Mouse (Mus musculus): ENCODE measurements around the gene Erh. TPM values are rescaled to one million over a fixed set of nuclear protein-coding genes. Genes with fewer than 3 reads are reported as not detected.

Erh gene
- polyA plus RNA-seq, 1 experiment: 101 TPM

GRCm38 (mm10) chr12:80615371-80616257 lies 28.5 kb downstream of the Erh start:
- H3K36me3 ChIP-seq (ENCODE audit: control insufficient read depth, insufficient read depth, low read length): no peaks in the 10 kb centered on the region
- no peaks in the 10 kb centered on the region for H3K27me3 ChIP-seq (ENCODE audit: control insufficient read depth, insufficient read depth, low read length)
- H3K27ac ChIP-seq (ENCODE audit: control insufficient read depth, insufficient read depth, low read depth, low read length): no peak overlapping the region
- H3K4me3 ChIP-seq (ENCODE audit: control insufficient read depth, low read depth, low read length): no peak overlapping the region
- H3K4me1 ChIP-seq (ENCODE audit: control insufficient read depth, insufficient read depth, low read length): no peaks in the 10 kb centered on the region
- TF ChIP-seq CTCF (IDR thresholded peaks at IDR 0.05; ENCODE audit: control insufficient read depth, insufficient read depth, insufficient replicate concordance, low read depth, low read length) (no peak), POLR2A (IDR thresholded peaks at IDR 0.05; ENCODE audit: control insufficient read depth, low read depth, low read length) (no peak)

DNA sequence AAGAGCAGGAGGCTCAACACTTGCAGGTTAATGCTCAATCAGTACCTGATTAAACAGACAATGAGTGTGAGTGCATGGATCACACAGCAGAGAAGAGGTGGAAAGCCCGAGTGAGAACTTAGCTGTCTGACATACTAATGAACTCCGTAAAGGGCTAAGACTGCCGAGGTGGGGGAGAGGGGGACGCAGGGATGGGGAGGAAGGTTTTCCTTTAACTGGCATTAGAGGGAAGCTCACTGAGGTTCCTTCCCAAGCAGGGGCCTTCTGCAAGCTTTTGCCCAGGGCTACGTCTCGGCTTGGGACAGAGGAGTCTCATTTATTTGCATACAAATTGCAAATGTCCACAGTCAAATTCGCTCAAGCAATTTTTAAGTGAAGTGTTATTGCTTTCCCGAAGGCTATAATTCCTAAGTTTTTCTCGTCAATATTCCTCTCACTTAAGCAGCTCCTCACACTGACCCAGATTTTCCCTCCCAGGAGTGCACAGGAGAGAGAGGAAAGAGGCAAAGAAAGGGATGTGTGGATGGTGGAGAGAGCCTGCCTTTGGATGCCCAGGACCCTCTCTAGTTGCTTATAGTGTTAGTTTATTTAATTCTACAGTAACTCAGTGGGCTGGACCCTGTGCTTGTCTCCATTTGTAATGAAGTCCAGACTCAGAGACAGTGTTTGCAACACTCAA lies 31.9 kb downstream of the Erh start:
- Histone ChIP-seq H3K4me3 (ENCODE audit: control insufficient read depth, low read depth, low read length) (no peak overlapping the region), H3K27me3 (ENCODE audit: control insufficient read depth, insufficient read depth, low read length) (no peaks in the 10 kb centered on the region), H3K4me1 (ENCODE audit: control insufficient read depth, insufficient read depth, low read length) (no peaks in the 10 kb centered on the region), H3K36me3 (ENCODE audit: control insufficient read depth, insufficient read depth, low read length) (no peaks in the 10 kb centered on the region), H3K27ac (ENCODE audit: control insufficient read depth, insufficient read depth, low read depth, low read length) (no peak overlapping the region)
- no peak for TF ChIP-seq CTCF (IDR thresholded peaks at IDR 0.05; ENCODE audit: control insufficient read depth, insufficient read depth, insufficient replicate concordance, low read depth, low read length)
- no peak for TF ChIP-seq POLR2A (IDR thresholded peaks at IDR 0.05; ENCODE audit: control insufficient read depth, low read depth, low read length)

GRCm38 (mm10) chr12:80609928-80610327 lies 34.2 kb downstream of the Erh start:
- TF ChIP-seq POLR2A (IDR thresholded peaks at IDR 0.05; ENCODE audit: control insufficient read depth, low read depth, low read length): no peak
- no peak for TF ChIP-seq CTCF (IDR thresholded peaks at IDR 0.05; ENCODE audit: control insufficient read depth, insufficient read depth, insufficient replicate concordance, low read depth, low read length)
- H3K27ac ChIP-seq (ENCODE audit: control insufficient read depth, insufficient read depth, low read depth, low read length): no peak overlapping the region

GRCm38 (mm10) chr12:80608576-80608975 lies 35.6 kb downstream of the Erh start:
- no peak overlapping the region for H3K27ac ChIP-seq (ENCODE audit: control insufficient read depth, insufficient read depth, low read depth, low read length)
- no peaks in the 10 kb centered on the region for H3K36me3 ChIP-seq (ENCODE audit: control insufficient read depth, insufficient read depth, low read length)
- H3K4me3 ChIP-seq (ENCODE audit: control insufficient read depth, low read depth, low read length): no peak overlapping the region
- H3K27me3 ChIP-seq (ENCODE audit: control insufficient read depth, insufficient read depth, low read length): no peaks in the 10 kb centered on the region
- no peaks in the 10 kb centered on the region; the same call in 1 of the 2 replicates for H3K4me1 ChIP-seq (ENCODE audit: control insufficient read depth, insufficient read depth, low read length)
- TF ChIP-seq POLR2A (IDR thresholded peaks at IDR 0.05; ENCODE audit: control insufficient read depth, low read depth, low read length): no peak
- no peak for TF ChIP-seq CTCF (IDR thresholded peaks at IDR 0.05; ENCODE audit: control insufficient read depth, insufficient read depth, insufficient replicate concordance, low read depth, low read length)

More at GRCm38 (mm10) chr12:80609928-80610327, 34.2 kb downstream of the Erh start:
- Histone ChIP-seq H3K4me1 (ENCODE audit: control insufficient read depth, insufficient read depth, low read length) (no peaks in the 10 kb centered on the region), H3K36me3 (ENCODE audit: control insufficient read depth, insufficient read depth, low read length) (no peaks in the 10 kb centered on the region), H3K27me3 (ENCODE audit: control insufficient read depth, insufficient read depth, low read length) (no peaks in the 10 kb centered on the region), H3K4me3 (ENCODE audit: control insufficient read depth, low read depth, low read length) (no peak overlapping the region)

- no peak for TF ChIP-seq CTCF (IDR thresholded peaks at IDR 0.05; ENCODE audit: control insufficient read depth, insufficient read depth, insufficient replicate concordance, low read depth, low read length)
- no peak for TF ChIP-seq POLR2A (IDR thresholded peaks at IDR 0.05; ENCODE audit: control insufficient read depth, low read depth, low read length)
- H3K27ac ChIP-seq (ENCODE audit: control insufficient read depth, insufficient read depth, low read depth, low read length): no peak overlapping the region
- no peaks in the 10 kb centered on the region; the same call in 1 of the 2 replicates for H3K4me1 ChIP-seq (ENCODE audit: control insufficient read depth, insufficient read depth, low read length)
- no peaks in the 10 kb centered on the region for H3K36me3 ChIP-seq (ENCODE audit: control insufficient read depth, insufficient read depth, low read length)
- H3K4me3 ChIP-seq (ENCODE audit: control insufficient read depth, low read depth, low read length): no peak overlapping the region
- no peaks in the 10 kb centered on the region for H3K27me3 ChIP-seq (ENCODE audit: control insufficient read depth, insufficient read depth, low read length)
Observed at GRCm38 (mm10) chr12:80604218-80604617, 39.9 kb downstream of the Erh start.

GRCm38 (mm10) chr12:80603566-80603965 lies 40.6 kb downstream of the Erh start:
- H3K4me3 ChIP-seq (ENCODE audit: control insufficient read depth, low read depth, low read length): no peak overlapping the region
- no peaks in the 10 kb centered on the region; the same call in 1 of the 2 replicates for H3K4me1 ChIP-seq (ENCODE audit: control insufficient read depth, insufficient read depth, low read length)
- TF ChIP-seq POLR2A (IDR thresholded peaks at IDR 0.05; ENCODE audit: control insufficient read depth, low read depth, low read length) (no peak), CTCF (IDR thresholded peaks at IDR 0.05; ENCODE audit: control insufficient read depth, insufficient read depth, insufficient replicate concordance, low read depth, low read length) (no peak)
- no peaks in the 10 kb centered on the region for H3K27me3 ChIP-seq (ENCODE audit: control insufficient read depth, insufficient read depth, low read length)
- no peak overlapping the region for H3K27ac ChIP-seq (ENCODE audit: control insufficient read depth, insufficient read depth, low read depth, low read length)
- no peaks in the 10 kb centered on the region for H3K36me3 ChIP-seq (ENCODE audit: control insufficient read depth, insufficient read depth, low read length)

DNA sequence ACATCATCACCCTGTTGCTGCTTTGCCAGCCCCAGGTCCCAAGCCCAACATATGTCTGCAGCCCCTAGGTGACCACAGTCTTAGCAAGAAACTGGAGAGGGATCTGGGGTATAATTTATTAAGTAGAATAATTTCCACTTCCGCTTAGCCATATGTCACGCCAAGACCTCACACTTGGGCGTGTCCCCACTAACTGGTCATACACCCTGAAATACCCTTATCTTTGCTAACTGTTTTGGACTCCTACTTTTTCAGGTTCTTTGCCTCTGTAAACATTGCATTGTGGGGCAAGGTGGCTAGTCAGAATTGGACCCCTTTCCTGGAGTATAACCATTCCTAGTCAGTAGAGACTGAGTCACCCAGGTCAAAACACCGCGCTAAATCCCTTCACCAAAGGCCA lies 41.7 kb downstream of the Erh start:
- Histone ChIP-seq H3K36me3 (ENCODE audit: control insufficient read depth, insufficient read depth, low read length) (no peaks in the 10 kb centered on the region), H3K4me3 (ENCODE audit: control insufficient read depth, low read depth, low read length) (no peak overlapping the region), H3K27me3 (ENCODE audit: control insufficient read depth, insufficient read depth, low read length) (no peaks in the 10 kb centered on the region), H3K27ac (ENCODE audit: control insufficient read depth, insufficient read depth, low read depth, low read length) (no peak overlapping the region), H3K4me1 (ENCODE audit: control insufficient read depth, insufficient read depth, low read length) (no peaks in the 10 kb centered on the region; the same call in none of the 2 replicates)
- no peak for TF ChIP-seq CTCF (IDR thresholded peaks at IDR 0.05; ENCODE audit: control insufficient read depth, insufficient read depth, insufficient replicate concordance, low read depth, low read length)
- TF ChIP-seq POLR2A (IDR thresholded peaks at IDR 0.05; ENCODE audit: control insufficient read depth, low read depth, low read length): no peak
